Mouse (Mus musculus) CH12.LX (cell line): ENCODE data around the gene Olfr476. TPM values are rescaled to one million over a fixed set of nuclear protein-coding genes. Genes with fewer than 3 reads are reported as not detected.
"Not testable (repeated sequence)": the region's sequence is repeated elsewhere in the genome, so short reads cannot be mapped to it uniquely, and the experiment has no call there.

Source experiments
- DNase-seq: peaks from one replicate; pipeline ENCODE4 v3.0.0-alpha.2; 2013; ENCODE audit errors: extremely low read depth
- H3K27ac ChIP-seq: 2 replicates; pipeline ENCODE4 v1.5.1; 2012; ENCODE audit warnings: low read depth, mild to moderate bottlenecking, control low read depth, moderate library complexity; ENCODE audit not compliant: insufficient read depth
- H3K27me3 ChIP-seq: replicated peaks from 2 replicates; pipeline ENCODE3; 2012; ENCODE audit warnings: inconsistent platforms
- H3K36me3 ChIP-seq, 2 experiments: replicated peaks in 1 of 2; 2 replicates each; pipeline versions ENCODE3 to v1.6.1; 2012; ENCODE audit warnings: inconsistent platforms in 1 of 2, low read length in 1 of 2, mild to moderate bottlenecking in 1 of 2, mixed read lengths in 1 of 2, moderate library complexity in 1 of 2; ENCODE audit not compliant: control insufficient read depth in 1 of 2, insufficient read depth in 1 of 2
- H3K4me1 ChIP-seq, 2 experiments: 2 replicates each; pipeline ENCODE4 v1.6.1; 2012; ENCODE audit warnings: inconsistent platforms in 1 of 2, moderate library complexity in 1 of 2; ENCODE audit not compliant: insufficient read depth in 2 of 2, control insufficient read depth in 1 of 2
- H3K4me2 ChIP-seq: 2 replicates; pipeline ENCODE4 v1.6.1; 2012; ENCODE audit warnings: low read depth, mild to moderate bottlenecking, control low read depth; ENCODE audit not compliant: poor library complexity, insufficient read depth, severe bottlenecking
- H3K4me3 ChIP-seq, 3 experiments: fragments of 150-350 bp in 1 of 3; sonication (generic) in 1 of 3; replicated peaks in 1 of 3; 2 replicates each; pipeline versions ENCODE3 to v1.5.1; 2011 to 2012; ENCODE audit warnings: low read depth in 2 of 3, low read length in 2 of 3, mild to moderate bottlenecking in 2 of 3, moderate library complexity in 2 of 3, control low read depth in 1 of 3, improper control_type of control experiment in 1 of 3, inconsistent platforms in 1 of 3, mixed read lengths in 1 of 3; ENCODE audit not compliant: poor library complexity in 1 of 3
- H3K79me2 ChIP-seq: replicated peaks from 2 replicates; pipeline ENCODE4 v1.6.1; 2012; ENCODE audit warnings: mild to moderate bottlenecking, moderate library complexity; ENCODE audit not compliant: control insufficient read depth, poor library complexity, insufficient read depth, severe bottlenecking; ENCODE audit errors: extremely low read depth
- H3K9ac ChIP-seq: 2 replicates; pipeline ENCODE4 v1.6.1; 2012; ENCODE audit warnings: low read depth, mild to moderate bottlenecking, control low read depth, moderate library complexity; ENCODE audit not compliant: insufficient read depth
- H3K9me3 ChIP-seq: replicated peaks from 2 replicates; pipeline ENCODE3; 2012; ENCODE audit warnings: low read length, inconsistent platforms, mixed read lengths
- BHLHE40 ChIP-seq: IDR thresholded peaks from 2 replicates; pipeline ENCODE4 v1.6.1; 2011; ENCODE audit warnings: mild to moderate bottlenecking, low read depth, low read length, improper control_type of control experiment
- CHD2 ChIP-seq: IDR thresholded peaks from 2 replicates; pipeline ENCODE4 v1.6.1; 2011; ENCODE audit warnings: low read length, improper control_type of control experiment
- CTCF ChIP-seq, 2 experiments: IDR thresholded peaks in 1 of 2; conservative IDR thresholded peaks in 1 of 2; 2 replicates each; pipeline ENCODE4 v1.5.1; 2011 to 2012; ENCODE audit warnings: low read depth in 2 of 2, low read length in 2 of 2, improper control_type of control experiment in 1 of 2, inconsistent platforms in 1 of 2, mild to moderate bottlenecking in 1 of 2, moderate library complexity in 1 of 2
- E2F4 ChIP-seq: IDR thresholded peaks from 2 replicates; pipeline ENCODE4 v1.6.1; 2011; ENCODE audit warnings: low read depth, low read length, improper control_type of control experiment; ENCODE audit not compliant: insufficient replicate concordance
- GABPA ChIP-seq: IDR thresholded peaks from 2 replicates; pipeline ENCODE4 v1.6.1; 2012; ENCODE audit warnings: low read depth, low read length, improper control_type of control experiment, inconsistent platforms; ENCODE audit not compliant: insufficient replicate concordance
- HCFC1 ChIP-seq: IDR thresholded peaks from 2 replicates; pipeline ENCODE4 v1.6.1; 2012; ENCODE audit warnings: low read depth, mild to moderate bottlenecking, inconsistent platforms, low read length, improper control_type of control experiment
- IRF4 ChIP-seq: IDR thresholded peaks from 2 replicates; pipeline ENCODE4 v1.6.1; 2014; ENCODE audit warnings: low read depth, mild to moderate bottlenecking, inconsistent platforms, low read length, improper control_type of control experiment
- JUN ChIP-seq: IDR thresholded peaks from 2 replicates; pipeline ENCODE4 v1.6.1; 2011; ENCODE audit warnings: low read depth, mild to moderate bottlenecking, low read length, improper control_type of control experiment, moderate library complexity; ENCODE audit not compliant: insufficient read depth
- JUND ChIP-seq: conservative IDR thresholded peaks from 2 replicates; pipeline ENCODE4 v1.6.1; 2011; ENCODE audit warnings: low read depth, low read length, improper control_type of control experiment
- MAX ChIP-seq: IDR thresholded peaks from 2 replicates; pipeline ENCODE4 v1.6.1; 2011; ENCODE audit warnings: low read length, improper control_type of control experiment
- MEF2A ChIP-seq: IDR thresholded peaks from 2 replicates; pipeline ENCODE4 v1.6.1; 2014; ENCODE audit warnings: low read depth, mild to moderate bottlenecking, inconsistent platforms, low read length, improper control_type of control experiment, borderline replicate concordance
- MYC ChIP-seq: IDR thresholded peaks from 2 replicates; pipeline ENCODE4 v1.6.1; 2011; ENCODE audit warnings: low read depth, mild to moderate bottlenecking, improper control_type of control experiment, low read length
- NELFE ChIP-seq: IDR thresholded peaks from 2 replicates; pipeline ENCODE4 v1.6.1; 2011; ENCODE audit warnings: low read depth, low read length, improper control_type of control experiment
- NRF1 ChIP-seq: IDR thresholded peaks from 2 replicates; pipeline ENCODE4 v1.6.1; 2014; ENCODE audit warnings: low read depth, mild to moderate bottlenecking, inconsistent platforms, low read length, improper control_type of control experiment, moderate library complexity
- PAX5 ChIP-seq: IDR thresholded peaks from 2 replicates; pipeline ENCODE4 v1.6.1; 2012; ENCODE audit warnings: low read length, inconsistent platforms, mixed read lengths
- POLR2AphosphoS2 ChIP-seq: IDR thresholded peaks from 2 replicates; pipeline ENCODE4 v1.6.1; 2011; ENCODE audit warnings: low read depth, low read length, improper control_type of control experiment
- RAD21 ChIP-seq: IDR thresholded peaks from 2 replicates; pipeline ENCODE4 v1.6.1; 2011; ENCODE audit warnings: low read depth, mild to moderate bottlenecking, low read length, improper control_type of control experiment, moderate library complexity
- RCOR1 ChIP-seq: conservative IDR thresholded peaks from 2 replicates; pipeline ENCODE4 v1.6.1; 2012; ENCODE audit warnings: low read depth, mild to moderate bottlenecking, inconsistent platforms, low read length, improper control_type of control experiment
- TBP ChIP-seq: conservative IDR thresholded peaks from 2 replicates; pipeline ENCODE4 v1.6.1; 2011; ENCODE audit warnings: low read depth, low read length, improper control_type of control experiment
- TCF12 ChIP-seq: IDR thresholded peaks from 2 replicates; pipeline ENCODE4 v1.6.1; 2014; ENCODE audit warnings: low read depth, mild to moderate bottlenecking, inconsistent platforms, low read length, improper control_type of control experiment
- UBTF ChIP-seq: IDR thresholded peaks from 2 replicates; pipeline ENCODE4 v1.6.1; 2012; ENCODE audit warnings: low read depth, mild to moderate bottlenecking, inconsistent platforms, low read length, improper control_type of control experiment, moderate library complexity
- USF1 ChIP-seq: IDR thresholded peaks from 2 replicates; pipeline ENCODE4 v1.6.1; 2014; ENCODE audit warnings: low read depth, mild to moderate bottlenecking, inconsistent platforms, low read length, improper control_type of control experiment
- USF2 ChIP-seq: conservative IDR thresholded peaks from 2 replicates; pipeline ENCODE4 v1.6.1; 2011; ENCODE audit warnings: low read depth, low read length, improper control_type of control experiment
- ZKSCAN1 ChIP-seq: IDR thresholded peaks from 2 replicates; pipeline ENCODE4 v1.6.1; 2012; ENCODE audit warnings: low read depth, inconsistent platforms, low read length, improper control_type of control experiment, borderline replicate concordance
- ZNF384 ChIP-seq: IDR thresholded peaks from 2 replicates; pipeline ENCODE4 v1.6.1; 2012; ENCODE audit warnings: low read depth, low read length, improper control_type of control experiment, inconsistent platforms
- dilution Hi-C: fragments of 300-500 bp; cut with MboI; formaldehyde crosslinking; loops from 2 replicates; pipeline ENCODE4 v1.14.3; 2020; ENCODE audit warnings: low sequenced_read_pairs; ENCODE audit not compliant: extremely low pct_unique_long_range_greater_than_20kb, extremely low pct_ligation_motif_present
- in situ Hi-C: fragments of 300-500 bp; cut with MboI; formaldehyde crosslinking; loops from 3 replicates; pipeline ENCODE4 v1.14.3; 2019; ENCODE audit warnings: low sequenced_read_pairs, low pct_ligation_motif_present, low pct_unique_long_range_greater_than_20kb, mixed read lengths
- polyA plus RNA-seq: library from polyadenylated mRNA; unstranded; fragments of >175 nt; gene quantifications from 2 replicates; pipeline ENCODE4 v1.2.1, GENCODE M21; 2012; ENCODE audit warnings: low read depth; ENCODE audit not compliant: insufficient read length
- total RNA-seq, 2 experiments: library from RNA; depleted of rRNA; stranded (reverse); fragments of 300-350 nt in 1 of 2; fragments of >200 nt in 1 of 2; gene quantifications; 2 replicates each; pipeline ENCODE4 v1.2.3; 2012 to 2014

Olfr476 gene
- total and polyA plus RNA-seq, 3 experiments: not detected

GRCm38 (mm10) chr7:107954343-107954742 lies 10.3 kb upstream of the Olfr476 start, which contains the start of gene Olfr474:
Gene Olfr474, plus strand, starts transcription at chr7:107954643.
- Histone ChIP-seq H3K79me2 (no peaks in the 10 kb centered on the region), H3K4me2 (no peak within 1 kb of the TSS), H3K9me3 (peaks cover 4% of the 10 kb centered on the region), H3K4me3 (no peak within 1 kb of the TSS), H3K36me3 (no peaks in the 10 kb centered on the region), H3K4me1 (no peaks in the 10 kb centered on the region), H3K27me3 (peaks cover 15% of the 10 kb centered on the region), H3K9ac (no peak within 1 kb of the TSS), H3K27ac (no peak within 1 kb of the TSS)
- in situ Hi-C loops: no loop called here
- no peak for TF ChIP-seq USF2
- TF ChIP-seq TCF12: no peak
- TF ChIP-seq ZKSCAN1: no peak
- TF ChIP-seq CTCF (conservative IDR thresholded peaks at IDR 0.05 in 1 of 2, IDR thresholded peaks at IDR 0.05 in 1 of 2; ENCODE audit: low read depth in 2 of 2, low read length in 2 of 2): no peak
- no peak for TF ChIP-seq USF1
- no peak for TF ChIP-seq JUN
- TF ChIP-seq JUND: no peak
- no peak for TF ChIP-seq MYC
- TF ChIP-seq GABPA: no peak
- no peak for TF ChIP-seq BHLHE40
- no peak for DNase-seq
- dilution Hi-C loops: no loop called here

GRCm38 (mm10) chr7:107986393-107986792 lies 21.8 kb downstream of the Olfr476 start, which contains the start of gene Olfr477:
Gene Olfr477, plus strand, starts transcription at chr7:107986693.
- dilution Hi-C loops: no loop called here
- no peak within 1 kb of the TSS for H3K9ac ChIP-seq
- H3K4me2 ChIP-seq: no peak within 1 kb of the TSS
- no peaks in the 10 kb centered on the region for H3K9me3 ChIP-seq
- peaks cover 5% of the 10 kb centered on the region for H3K27me3 ChIP-seq
- no peak within 1 kb of the TSS for H3K27ac ChIP-seq
- H3K79me2 ChIP-seq: no peaks in the 10 kb centered on the region
- no peak within 1 kb of the TSS for H3K4me3 ChIP-seq
- 0 out of 4 replicates have a peak, but pooled peaks cover 0 to 10% of the 10 kb centered on the region in 2 experiments for H3K4me1 ChIP-seq
- no peaks in the 10 kb centered on the region for H3K36me3 ChIP-seq
- no peak for DNase-seq
- TF ChIP-seq RAD21: no peak
- no peak for TF ChIP-seq MEF2A
- TF ChIP-seq E2F4: no peak
- TF ChIP-seq IRF4: no peak
- no peak for TF ChIP-seq MAX
- TF ChIP-seq CHD2: no peak
- TF ChIP-seq NRF1: no peak
- TF ChIP-seq PAX5: no peak
- no peak for TF ChIP-seq UBTF
- TF ChIP-seq MYC: no peak
- TF ChIP-seq RCOR1: no peak
- TF ChIP-seq ZNF384: no peak
- no peak for TF ChIP-seq ZKSCAN1
- TF ChIP-seq TBP: no peak
- TF ChIP-seq POLR2AphosphoS2: no peak
- TF ChIP-seq NELFE: no peak
- TF ChIP-seq HCFC1: no peak
- TF ChIP-seq JUN: no peak
- in situ Hi-C loops: no loop called here

GRCm38 (mm10) chr7:108014256-108014655 lies 49.7 kb downstream of the Olfr476 start:
- H3K9ac ChIP-seq, DNase-seq, H3K27ac ChIP-seq, H3K4me2 ChIP-seq, H3K4me1 ChIP-seq, H3K9me3 ChIP-seq, H3K36me3 ChIP-seq, H3K79me2 ChIP-seq, dilution Hi-C loops, H3K27me3 ChIP-seq, in situ Hi-C loops, H3K4me3 ChIP-seq: not testable (repeated sequence)
